Mouse (Mus musculus) sigmoid colon, adult 10 weeks (tissue): ENCODE measurements around the gene Cyp2s1. TPM values are rescaled to one million over a fixed set of nuclear protein-coding genes. Genes with fewer than 3 reads are reported as not detected.

Source experiments
- polyA plus RNA-seq: library from polyadenylated mRNA; stranded (reverse); fragments of 350-450 nt; fragmentation: Illumina TruSeq; extraction: RNeasy Lipid Tissue Mini Kit (QIAGEN cat#74804); gene quantifications from one replicate; pipeline ENCODE4 v1.2.3, GENCODE M21; 2014; ENCODE audit warnings: low read depth, low replicate concordance

Gene Cyp2s1
- 24.5 TPM for polyA plus RNA-seq

DNA sequence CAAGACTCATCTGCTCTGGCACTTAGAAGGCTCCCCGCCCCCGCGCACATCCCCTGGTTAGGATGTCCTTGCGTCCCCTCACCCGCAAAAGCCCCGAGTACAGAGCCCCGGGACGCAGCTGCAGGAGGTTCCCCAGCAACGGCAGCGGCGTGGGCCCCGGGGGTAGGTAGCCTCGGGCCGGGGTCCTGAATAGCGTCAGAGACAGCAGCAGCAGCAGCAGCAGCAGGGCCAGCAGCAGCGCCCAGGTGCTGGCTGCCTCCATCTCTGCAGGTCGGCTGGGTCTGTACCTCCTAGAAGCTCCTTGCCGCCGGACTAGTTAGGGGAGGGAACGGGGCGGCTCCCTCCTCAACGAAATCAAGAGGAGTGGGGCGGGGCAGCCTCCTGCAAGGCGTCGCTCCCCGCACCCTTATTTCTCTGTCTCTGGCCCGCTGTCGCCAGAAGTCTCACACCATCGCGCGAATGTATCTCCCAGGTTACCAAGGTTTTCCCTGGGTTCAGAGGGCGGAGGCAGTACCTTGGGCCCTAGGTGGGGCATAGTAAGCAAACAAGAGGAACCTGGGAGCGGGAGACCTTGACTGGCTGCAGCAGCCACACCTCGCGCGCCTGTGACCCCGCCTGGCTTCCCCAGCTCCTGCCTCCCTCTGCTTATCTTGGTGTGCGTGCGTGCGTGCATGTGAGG lies at the start of gene Cyp2s1:
TSS of gene Cyp2s1 (minus strand) at position 673 of the 679 bp plus-strand sequence.

DNA sequence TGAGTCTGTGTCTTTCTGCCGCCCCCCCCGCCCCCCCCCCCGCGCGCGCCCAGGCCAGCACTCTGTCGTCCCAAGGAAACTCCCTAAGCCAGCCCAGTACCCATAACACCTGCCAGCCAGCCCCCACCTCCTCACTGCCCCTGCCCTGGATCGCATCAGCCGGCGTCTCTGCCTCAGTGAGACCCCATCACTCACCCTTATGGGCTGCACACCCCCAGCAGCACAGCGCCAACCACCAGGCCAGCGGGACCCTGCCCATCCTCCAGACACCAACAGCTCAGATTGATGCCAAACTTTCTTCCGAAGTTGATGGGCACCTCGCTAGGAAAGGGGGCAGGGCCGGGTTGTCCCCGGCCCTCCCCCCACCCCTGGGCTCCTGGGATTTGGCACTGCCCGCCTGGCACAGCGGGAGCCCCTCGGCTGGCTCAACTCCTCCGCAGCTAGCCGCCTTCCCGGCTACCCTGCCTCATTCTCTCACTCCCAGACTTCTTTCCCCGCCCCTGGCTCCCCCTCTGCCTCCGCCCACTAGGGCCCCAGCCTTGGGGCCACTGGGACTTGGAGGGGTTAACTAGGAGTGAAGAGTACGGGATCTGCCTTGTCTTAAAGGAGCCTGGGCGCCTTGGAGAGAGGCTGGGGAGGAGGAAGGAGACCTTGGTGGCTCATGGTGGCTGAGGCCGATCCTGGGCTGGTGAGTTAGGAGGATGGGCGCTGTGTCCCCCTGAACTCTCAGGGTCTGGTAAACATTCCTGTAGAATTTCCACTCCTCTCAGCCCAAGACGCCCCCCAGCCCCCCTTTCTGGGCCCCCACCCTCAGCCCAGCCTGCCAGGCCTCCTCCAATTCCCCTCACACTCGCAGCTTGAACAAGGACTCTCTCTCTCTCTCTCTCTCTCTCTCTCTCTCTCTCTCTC lies 28.2 kb downstream of the Cyp2s1 start, which contains the start of gene Axl:
TSS of gene Axl (minus strand) at position 486 of the 909 bp plus-strand sequence.

GRCm38 (mm10) chr7:25754738-25755467 lies 61.8 kb downstream of the Cyp2s1 start, which contains the start of gene Hnrnpul1:
Gene Hnrnpul1, minus strand, starts transcription at chr7:25754757.

Other genes with a start within 250 kb of the Cyp2s1 start
- gene Erich4, start 201.0 kb downstream of the Cyp2s1 start, polyA plus RNA-seq, result not detected
- gene Dmac2, start 197.5 kb downstream of the Cyp2s1 start, polyA plus RNA-seq, result 51.1 TPM
- gene B3gnt8, start 190.3 kb downstream of the Cyp2s1 start, polyA plus RNA-seq, result not detected
- gene Bckdha, start 157.9 kb downstream of the Cyp2s1 start, polyA plus RNA-seq, result not detected
- 0.76 TPM for gene Exosc5, start 157.7 kb downstream of the Cyp2s1 start, polyA plus RNA-seq
- not detected for gene Tmem91, start 141.7 kb downstream of the Cyp2s1 start, polyA plus RNA-seq
- gene B9d2, start 136.1 kb downstream of the Cyp2s1 start, polyA plus RNA-seq, result not detected
- gene Tgfb1, start 129.9 kb downstream of the Cyp2s1 start, polyA plus RNA-seq, result 0.98 TPM
- 3.3 TPM for gene Ccdc97, start 97.8 kb downstream of the Cyp2s1 start, polyA plus RNA-seq
- gene Hnrnpul1, start 62.2 kb downstream of the Cyp2s1 start, polyA plus RNA-seq, result 44.5 TPM
- 28.1 TPM for gene Axl, start 28.2 kb downstream of the Cyp2s1 start, polyA plus RNA-seq
- gene Cyp2b10, start 80.7 kb upstream of the Cyp2s1 start, polyA plus RNA-seq, result not detected
- not detected for gene Cyp2b13, start 244.6 kb upstream of the Cyp2s1 start, polyA plus RNA-seq